Mouse (Mus musculus): ENCODE results near the gene Tlx3. TPM values are rescaled to one million over a fixed set of nuclear protein-coding genes. Genes with fewer than 3 reads are reported as not detected.

Tlx3 gene
- total and polyA plus RNA-seq, 2 experiments from 2014 or later, result 11.3 to 39.4 TPM

GRCm38 (mm10) chr11:33198351-33199116 lies 4.9 kb downstream of the Tlx3 start:
- DNase-seq (ENCODE audit: low spot score) (no peak), ATAC-seq (no peak)
- Histone ChIP-seq H3K4me3 (ENCODE audit: low read length) (peak overlapping the region; percentile 40), H3K4me1 (ENCODE audit: insufficient read depth, low read length) (no peaks in the 10 kb centered on the region), H3K4me2 (ENCODE audit: low read depth, low read length) (peak overlapping the region; percentile 40), H3K36me3 (ENCODE audit: insufficient read depth, low read length) (no peaks in the 10 kb centered on the region), H3K27me3 (ENCODE audit: insufficient read depth, low read length) (peaks cover 79% of the 10 kb centered on the region), H3K9ac (replicated peaks; ENCODE audit: low read length) (peak overlapping the region; percentile 41; the same call in 1 of the 2 replicates), H3K27ac (peak overlapping the region; percentile 51; the same call in 1 of the 2 replicates), H3K9me3 (ENCODE audit: low read length) (peaks cover 8% of the 10 kb centered on the region; the same call in 1 of the 2 replicates)
- 23% methylated on average over 22 of the region's 22 CpGs for WGBS
- no peak for TF ChIP-seq CTCF (IDR thresholded peaks at IDR 0.05; ENCODE audit: low read depth)

- H3K4me2 ChIP-seq (ENCODE audit: low read depth, low read length), result no peak overlapping the region
- ATAC-seq, result no peak
- 12% methylated on average over 15 of the region's 15 CpGs for WGBS
These were observed 5.7 kb downstream of the Tlx3 start for GRCm38 (mm10) chr11:33197673-33198072.

GRCm38 (mm10) chr11:33197133-33197514 lies 6.3 kb downstream of the Tlx3 start:
- ATAC-seq, result no peak
- WGBS, result 28% methylated on average over 13 of the region's 13 CpGs
- H3K4me2 ChIP-seq (ENCODE audit: low read depth, low read length), result no peak overlapping the region

More at GRCm38 (mm10) chr11:33197673-33198072, 5.7 kb downstream of the Tlx3 start:
- Histone ChIP-seq H3K4me3 (ENCODE audit: low read length) (0 out of 2 replicates have a peak overlapping the region, but pooled peaks have one; percentile 6), H3K36me3 (ENCODE audit: insufficient read depth, low read length) (no peaks in the 10 kb centered on the region), H3K9ac (replicated peaks; ENCODE audit: low read length) (no peak overlapping the region), H3K9me3 (ENCODE audit: low read length) (peaks cover 8% of the 10 kb centered on the region; the same call in 1 of the 2 replicates), H3K27me3 (ENCODE audit: insufficient read depth, low read length) (peaks cover 77% of the 10 kb centered on the region), H3K4me1 (ENCODE audit: insufficient read depth, low read length) (no peaks in the 10 kb centered on the region), H3K27ac (peak overlapping the region; percentile 48; the same call in 1 of the 2 replicates)
- no peak for DNase-seq (ENCODE audit: low spot score)
- TF ChIP-seq CTCF (IDR thresholded peaks at IDR 0.05; ENCODE audit: low read depth), result no peak

GRCm38 (mm10) chr11:33196447-33197132 lies 6.8 kb downstream of the Tlx3 start:
- no peaks in the 10 kb centered on the region for H3K4me1 ChIP-seq (ENCODE audit: insufficient read depth, low read length)
- no peaks in the 10 kb centered on the region for H3K36me3 ChIP-seq (ENCODE audit: insufficient read depth, low read length)
- peaks cover 66% of the 10 kb centered on the region for H3K27me3 ChIP-seq (ENCODE audit: insufficient read depth, low read length)
- H3K9ac ChIP-seq (replicated peaks; ENCODE audit: low read length), result no peak overlapping the region
- H3K4me3 ChIP-seq (ENCODE audit: low read length), result no peak overlapping the region
- WGBS, result 7% methylated on average over 24 of the region's 24 CpGs
- DNase-seq (ENCODE audit: low spot score), result no peak
- no peak overlapping the region; the same call in 1 of the 2 replicates for H3K27ac ChIP-seq
- H3K4me2 ChIP-seq (ENCODE audit: low read depth, low read length), result no peak overlapping the region
- no peak for ATAC-seq
- TF ChIP-seq CTCF (IDR thresholded peaks at IDR 0.05; ENCODE audit: low read depth), result no peak
- peaks cover 8% of the 10 kb centered on the region; the same call in 1 of the 2 replicates for H3K9me3 ChIP-seq (ENCODE audit: low read length)

More at GRCm38 (mm10) chr11:33197133-33197514, 6.3 kb downstream of the Tlx3 start:
- H3K27ac ChIP-seq, result no peak overlapping the region; the same call in 1 of the 2 replicates
- no peak for DNase-seq (ENCODE audit: low spot score)
- no peak for TF ChIP-seq CTCF (IDR thresholded peaks at IDR 0.05; ENCODE audit: low read depth)
- no peak overlapping the region for H3K9ac ChIP-seq (replicated peaks; ENCODE audit: low read length)
- peaks cover 8% of the 10 kb centered on the region; the same call in 1 of the 2 replicates for H3K9me3 ChIP-seq (ENCODE audit: low read length)
- H3K36me3 ChIP-seq (ENCODE audit: insufficient read depth, low read length), result no peaks in the 10 kb centered on the region
- peaks cover 71% of the 10 kb centered on the region for H3K27me3 ChIP-seq (ENCODE audit: insufficient read depth, low read length)
- 0 out of 2 replicates have a peak overlapping the region, but pooled peaks have one; percentile 6 for H3K4me3 ChIP-seq (ENCODE audit: low read length)
- no peaks in the 10 kb centered on the region for H3K4me1 ChIP-seq (ENCODE audit: insufficient read depth, low read length)

- ATAC-seq, result no peak
These were observed 7.6 kb downstream of the Tlx3 start for GRCm38 (mm10) chr11:33195531-33196446.

GRCm38 (mm10) chr11:33195061-33195460 lies 8.3 kb downstream of the Tlx3 start:
- 25% methylated on average over 7 of the region's 7 CpGs for WGBS
- H3K9ac ChIP-seq (replicated peaks; ENCODE audit: low read length), result no peak overlapping the region
- H3K4me2 ChIP-seq (ENCODE audit: low read depth, low read length), result no peak overlapping the region
- peaks cover 8% of the 10 kb centered on the region; the same call in 1 of the 2 replicates for H3K9me3 ChIP-seq (ENCODE audit: low read length)
- H3K27me3 ChIP-seq (ENCODE audit: insufficient read depth, low read length), result peaks cover 58% of the 10 kb centered on the region
- no peak for TF ChIP-seq CTCF (IDR thresholded peaks at IDR 0.05; ENCODE audit: low read depth)
- no peak overlapping the region for H3K4me3 ChIP-seq (ENCODE audit: low read length)
- no peaks in the 10 kb centered on the region for H3K36me3 ChIP-seq (ENCODE audit: insufficient read depth, low read length)
- no peak for DNase-seq (ENCODE audit: low spot score)
- ATAC-seq, result no peak
- H3K27ac ChIP-seq, result no peak overlapping the region
- H3K4me1 ChIP-seq (ENCODE audit: insufficient read depth, low read length), result no peaks in the 10 kb centered on the region

More at GRCm38 (mm10) chr11:33195531-33196446, 7.6 kb downstream of the Tlx3 start:
- Histone ChIP-seq H3K4me3 (ENCODE audit: low read length) (no peak overlapping the region), H3K36me3 (ENCODE audit: insufficient read depth, low read length) (no peaks in the 10 kb centered on the region), H3K27ac (no peak overlapping the region), H3K4me1 (ENCODE audit: insufficient read depth, low read length) (no peaks in the 10 kb centered on the region), H3K27me3 (ENCODE audit: insufficient read depth, low read length) (peaks cover 62% of the 10 kb centered on the region), H3K9me3 (ENCODE audit: low read length) (peaks cover 8% of the 10 kb centered on the region; the same call in 1 of the 2 replicates), H3K4me2 (ENCODE audit: low read depth, low read length) (no peak overlapping the region), H3K9ac (replicated peaks; ENCODE audit: low read length) (no peak overlapping the region)
- no peak for DNase-seq (ENCODE audit: low spot score)
- 4% methylated on average over 25 of the region's 25 CpGs for WGBS
- TF ChIP-seq CTCF (IDR thresholded peaks at IDR 0.05; ENCODE audit: low read depth), result no peak
